Mouse (Mus musculus) midbrain, postnatal 0 days (tissue): Measurements from ENCODE around the gene Cpa4. TPM values are rescaled to one million over a fixed set of nuclear protein-coding genes. Genes with fewer than 3 reads are reported as not detected.

Source experiments
- ATAC-seq: fragments of 200-750 bp; cut with Nextera tagmentation; 2 replicates; pipeline ENCODE4 v1.8.0; 2017; ENCODE audit warnings: moderate number of reproducible peaks, mild to moderate bottlenecking, moderate TSS enrichment, moderate library complexity; ENCODE audit not compliant: low FRiP score
- DNase-seq: peaks from one replicate; pipeline ENCODE4 v3.0.0-alpha.2; 2015; ENCODE audit warnings: low spot score
- H3K27ac ChIP-seq: fragments of 300-500 bp; sonication (generic); 2 replicates; pipeline ENCODE4 v1.5.1; 2014; ENCODE audit warnings: low read depth, mild to moderate bottlenecking, low read length, mixed read lengths
- H3K27me3 ChIP-seq: fragments of 300-500 bp; sonication (generic); 2 replicates; pipeline ENCODE4 v1.6.1; 2014; ENCODE audit warnings: low read length, control low read depth, mixed read lengths; ENCODE audit not compliant: insufficient read depth
- H3K36me3 ChIP-seq: fragments of 300-500 bp; sonication (generic); 2 replicates; pipeline ENCODE4 v1.6.1; 2014; ENCODE audit warnings: low read length, control low read depth, mixed read lengths; ENCODE audit not compliant: insufficient read depth
- H3K4me1 ChIP-seq: fragments of 300-500 bp; sonication (generic); 2 replicates; pipeline ENCODE4 v1.6.1; 2014; ENCODE audit warnings: mild to moderate bottlenecking, control low read depth, antibody characterized with exemption, low read length, mixed read lengths; ENCODE audit not compliant: insufficient read depth
- H3K4me2 ChIP-seq: fragments of 300-500 bp; sonication (generic); 2 replicates; pipeline ENCODE4 v1.6.1; 2014; ENCODE audit warnings: low read depth, mild to moderate bottlenecking, low read length, mixed read lengths; ENCODE audit not compliant: poor library complexity, severe bottlenecking
- H3K4me3 ChIP-seq: fragments of 300-500 bp; sonication (generic); 2 replicates; pipeline ENCODE4 v1.5.1; 2014; ENCODE audit warnings: low read depth, mild to moderate bottlenecking, low read length, moderate library complexity
- H3K9ac ChIP-seq: fragments of 300-500 bp; sonication (generic); replicated peaks from 2 replicates; pipeline ENCODE4 v1.6.1; 2014; ENCODE audit warnings: mild to moderate bottlenecking, low read length, moderate library complexity, mixed read lengths; ENCODE audit not compliant: poor library complexity, severe bottlenecking
- H3K9me3 ChIP-seq: fragments of 300-500 bp; sonication (generic); 2 replicates; pipeline ENCODE4 v1.6.1; 2016; ENCODE audit warnings: low read length, control low read depth
- CTCF ChIP-seq: IDR thresholded peaks from 2 replicates; pipeline ENCODE4 v1.5.1; 2016; ENCODE audit warnings: antibody characterized with exemption, mild to moderate bottlenecking
- WGBS: fragments of 180-500 bp; shearing (Covaris S2); extraction: QIAGEN DNeasy Blood & Tissue Kit; methylation state at CpG from one replicate; pipeline ENCODE4 v1.1.7; 2014; 5-methylcytosine and 5-hydroxymethylcytosine counted together
- polyA plus RNA-seq: library from polyadenylated mRNA; unstranded; fragments of >200 nt; fragmentation: Nextera tagmentation; extraction: Ambion mirVana; gene quantifications from 2 replicates; pipeline ENCODE4 v1.2.1, GENCODE M21; 2015
- total RNA-seq: library from RNA; depleted of rRNA; stranded (reverse); fragments of >200 nt; gene quantifications from 2 replicates; pipeline ENCODE4 v1.2.3, GENCODE M21; 2014

Cpa4 gene
- total and polyA plus RNA-seq, 2 experiments from 2014 or later: 0.49 to 0.75 TPM

DNA sequence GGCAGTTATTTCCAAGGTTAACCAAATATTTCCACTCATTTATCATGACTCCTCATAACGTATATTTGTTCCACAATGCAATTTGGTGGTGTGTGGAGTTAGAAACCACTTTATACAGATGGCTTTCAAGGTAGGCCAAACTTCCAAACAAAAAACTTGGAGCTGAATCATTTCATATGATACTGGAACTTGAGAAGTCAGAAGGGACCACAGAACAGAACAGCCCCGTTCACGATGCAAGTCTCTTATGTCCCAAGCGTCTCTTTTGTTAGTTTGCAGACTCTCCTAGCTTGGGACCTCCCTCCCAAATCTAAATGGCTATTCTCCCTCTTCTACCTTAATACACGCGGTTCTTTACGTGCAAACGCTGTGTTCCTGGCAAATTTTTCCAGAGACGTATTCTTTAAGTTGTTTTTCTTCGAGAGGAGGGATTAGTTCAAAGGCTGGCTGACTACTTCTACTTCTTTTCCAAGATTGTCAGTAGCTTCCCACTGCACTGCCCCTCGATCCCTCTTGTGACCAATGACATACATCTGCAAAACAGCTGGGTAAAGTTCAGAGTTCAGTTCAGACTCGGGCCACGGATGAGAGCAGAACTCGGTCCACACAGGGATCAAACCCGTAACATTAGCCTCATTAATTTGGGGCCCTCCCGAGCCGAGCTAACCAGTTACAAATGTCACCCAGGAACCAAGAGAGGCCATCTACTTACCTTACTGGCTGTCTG is 8.5 kb downstream of the Cpa4 start:
- Histone ChIP-seq H3K4me3 (no peak overlapping the region), H3K4me2 (no peak overlapping the region), H3K36me3 (no peaks in the 10 kb centered on the region), H3K9ac (no peak overlapping the region), H3K27me3 (no peaks in the 10 kb centered on the region), H3K9me3 (no peaks in the 10 kb centered on the region), H3K27ac (no peak overlapping the region), H3K4me1 (peaks cover 10% of the 10 kb centered on the region; the same call in 1 of the 2 replicates)
- 79% methylated on average over 17 of the region's 17 CpGs for WGBS
- ATAC-seq (no peak), DNase-seq (no peak)
- no peak for TF ChIP-seq CTCF

GRCm38 (mm10) chr6:30579961-30580840 is 12.0 kb downstream of the Cpa4 start:
- no peak for TF ChIP-seq CTCF
- WGBS: 39% methylated on average over 17 of the region's 17 CpGs
- DNase-seq (peak; percentile 24), ATAC-seq (no peak)
- Histone ChIP-seq H3K27me3 (no peaks in the 10 kb centered on the region), H3K9me3 (no peaks in the 10 kb centered on the region), H3K27ac (0 out of 2 replicates have a peak overlapping the region, but pooled peaks have one; percentile 8), H3K4me3 (no peak overlapping the region), H3K4me2 (no peak overlapping the region), H3K9ac (no peak overlapping the region), H3K36me3 (no peaks in the 10 kb centered on the region), H3K4me1 (peaks cover 4% of the 10 kb centered on the region; the same call in 1 of the 2 replicates)

DNA sequence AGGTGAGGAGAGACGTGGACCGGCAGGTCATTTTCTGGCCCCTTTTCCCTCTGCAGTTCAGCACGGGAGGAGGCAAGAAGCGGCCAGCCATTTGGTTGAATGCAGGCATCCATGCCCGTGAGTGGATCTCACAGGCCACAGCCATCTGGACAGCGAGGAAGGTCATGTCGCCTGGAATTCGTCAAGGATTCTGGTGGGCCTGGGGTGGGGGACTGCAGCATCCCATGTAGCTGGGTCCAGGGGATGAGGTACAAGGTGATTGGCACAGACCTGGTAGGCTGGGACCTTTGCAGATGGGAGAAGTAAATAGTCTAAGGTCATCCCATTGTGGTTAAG is 12.6 kb downstream of the Cpa4 start:
- DNase-seq: no peak
- no peak overlapping the region for H3K4me3 ChIP-seq
- H3K27me3 ChIP-seq: no peaks in the 10 kb centered on the region
- peaks cover 4% of the 10 kb centered on the region; the same call in 1 of the 2 replicates for H3K4me1 ChIP-seq
- H3K27ac ChIP-seq: peak overlapping the region; percentile 8; the same call in 1 of the 2 replicates
- H3K9me3 ChIP-seq: no peaks in the 10 kb centered on the region
- no peak overlapping the region for H3K4me2 ChIP-seq
- WGBS: 39% methylated on average over 8 of the region's 8 CpGs
- no peaks in the 10 kb centered on the region for H3K36me3 ChIP-seq
- H3K9ac ChIP-seq: no peak overlapping the region
- no peak for TF ChIP-seq CTCF
- no peak for ATAC-seq

DNA sequence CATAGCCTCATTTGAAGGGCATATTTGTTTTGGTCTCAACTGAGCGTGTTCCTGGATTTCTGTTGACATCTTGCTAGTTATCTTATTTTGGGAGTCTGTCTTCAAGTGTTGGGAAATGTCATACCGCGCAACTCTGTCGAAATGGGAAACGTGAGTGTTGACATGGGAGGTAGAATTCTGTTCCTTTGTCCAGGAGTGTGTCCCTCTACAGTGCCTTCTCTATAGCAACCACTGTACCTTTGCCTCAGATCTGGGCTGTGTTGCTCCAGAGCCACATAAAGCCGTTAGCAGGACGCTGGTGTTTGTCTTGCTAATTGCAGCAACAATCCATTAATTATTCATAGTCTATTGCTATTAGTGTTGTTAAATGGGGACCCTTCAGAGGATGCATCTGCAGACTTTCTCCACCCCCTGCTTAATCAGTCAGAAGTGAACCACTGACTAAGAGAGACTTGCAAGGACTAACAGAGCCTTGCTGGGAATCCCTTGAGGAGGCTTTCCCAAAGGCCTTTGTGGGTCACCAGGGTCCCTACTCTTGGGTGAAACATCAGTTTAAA is 18.8 kb downstream of the Cpa4 start:
- WGBS: 78% methylated on average over 7 of the region's 7 CpGs
- Histone ChIP-seq H3K27ac (no peak overlapping the region), H3K4me2 (no peak overlapping the region), H3K36me3 (no peaks in the 10 kb centered on the region), H3K27me3 (no peaks in the 10 kb centered on the region), H3K9ac (no peak overlapping the region), H3K4me3 (no peak overlapping the region), H3K4me1 (no peaks in the 10 kb centered on the region), H3K9me3 (no peaks in the 10 kb centered on the region)
- no peak for ATAC-seq
- no peak for DNase-seq
- TF ChIP-seq CTCF: no peak

GRCm38 (mm10) chr6:30589819-30590218 is 21.6 kb downstream of the Cpa4 start:
- DNase-seq (no peak), ATAC-seq (no peak)
- Histone ChIP-seq H3K9me3 (no peaks in the 10 kb centered on the region), H3K27ac (no peak overlapping the region), H3K9ac (no peak overlapping the region), H3K4me1 (no peaks in the 10 kb centered on the region), H3K36me3 (no peaks in the 10 kb centered on the region), H3K27me3 (no peaks in the 10 kb centered on the region), H3K4me2 (no peak overlapping the region), H3K4me3 (no peak overlapping the region)
- WGBS: 46% methylated on average over 2 of the region's 2 CpGs
- TF ChIP-seq CTCF: no peak
